Mouse (Mus musculus) lung, postnatal 4 days (tissue): ENCODE data around the gene Atp13a2.

ENCODE experiments used
- DNase-seq, 2 experiments: peaks; one replicate each; pipeline ENCODE4 v3.0.0; 2021

Gene Atp13a2

DNA sequence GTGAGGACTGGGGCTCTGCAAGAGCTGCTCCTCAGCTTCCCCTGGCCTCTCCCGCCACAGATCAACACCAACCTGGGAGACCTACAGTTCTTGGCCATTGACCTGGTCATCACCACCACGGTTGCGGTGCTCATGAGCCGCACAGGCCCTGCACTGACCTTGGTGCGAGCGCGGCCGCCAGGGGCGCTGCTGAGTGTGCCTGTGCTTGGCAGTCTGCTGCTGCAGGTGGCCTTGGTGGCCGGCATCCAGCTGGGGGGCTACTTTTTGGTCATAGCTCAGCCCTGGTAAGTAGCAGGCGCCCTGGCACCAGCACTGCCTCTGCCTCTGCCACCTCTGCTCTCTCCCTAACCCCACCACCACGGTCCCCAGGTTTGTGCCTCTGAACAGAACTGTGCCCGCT, 19.3 kb downstream of the Atp13a2 start:
- DNase-seq: peak in 1 of 2 experiments; percentile 51

DNA sequence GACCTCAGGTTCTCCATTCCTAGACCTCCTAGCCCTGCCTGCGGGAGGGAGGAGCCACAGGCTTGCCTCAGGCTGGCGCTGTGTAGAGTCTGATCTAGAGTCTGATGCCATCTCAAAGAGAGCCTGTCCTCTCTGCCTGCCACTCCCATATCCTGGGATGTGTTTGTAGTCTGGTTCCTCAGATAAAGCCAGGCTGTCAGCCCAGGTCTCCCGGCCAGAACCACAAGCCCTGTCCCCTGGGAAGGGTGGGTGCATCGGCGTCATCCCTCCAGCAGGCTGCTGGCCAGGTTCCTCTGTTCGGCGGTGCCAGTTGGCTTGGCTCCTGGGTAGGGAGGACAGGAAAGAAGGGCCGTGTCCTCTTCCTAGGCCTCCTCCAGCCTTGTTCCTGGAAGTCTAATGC, 21.4 kb downstream of the Atp13a2 start:
- DNase-seq: peak; percentile 81 to 90

DNA sequence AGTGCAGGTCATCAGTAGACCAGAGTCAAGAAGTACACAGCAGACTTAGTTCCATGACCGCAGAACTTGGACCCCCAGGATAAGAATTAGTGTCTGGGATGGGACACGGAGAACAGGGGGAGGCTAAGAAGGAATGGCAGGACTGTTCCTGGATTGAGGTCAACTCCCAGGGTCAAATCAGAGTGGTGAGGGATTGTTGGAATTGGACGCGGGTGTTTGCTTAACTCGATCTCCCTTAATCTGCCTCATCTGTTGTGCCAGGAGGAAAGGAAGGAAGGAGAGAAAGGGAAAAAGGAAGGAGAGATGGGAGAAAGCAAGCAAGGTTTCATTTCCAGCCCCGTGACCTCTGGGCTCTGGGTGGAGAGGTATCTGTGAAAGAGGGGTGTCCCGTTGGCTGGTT, 23.4 kb downstream of the Atp13a2 start, which contains the start of gene Mfap2:
Gene Mfap2 (plus strand): TSS at position 301 of the 400 bp plus-strand sequence.
- DNase-seq: no peak

DNA sequence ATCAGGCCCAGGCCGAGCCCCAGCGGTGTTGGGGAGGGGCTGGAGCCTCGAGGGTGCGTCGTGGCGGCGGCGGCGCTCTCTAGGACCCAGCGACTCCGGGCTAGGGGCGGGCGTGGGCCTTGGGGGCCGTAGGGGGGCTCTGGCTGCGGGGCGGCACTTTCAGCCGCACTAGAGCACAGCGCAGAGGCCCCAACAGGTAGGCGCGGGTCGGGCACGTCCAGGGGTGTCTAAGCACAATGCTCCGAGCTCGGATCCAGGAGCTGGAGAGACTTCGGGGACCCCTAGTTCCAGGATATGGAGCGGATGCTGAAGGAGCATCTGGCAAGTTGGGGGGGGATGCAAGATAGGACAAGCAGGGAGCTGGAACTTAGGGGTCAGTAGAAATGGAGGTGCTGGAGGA, 23.9 kb downstream of the Atp13a2 start:
- peak; percentile 67 to 78 for DNase-seq

DNA sequence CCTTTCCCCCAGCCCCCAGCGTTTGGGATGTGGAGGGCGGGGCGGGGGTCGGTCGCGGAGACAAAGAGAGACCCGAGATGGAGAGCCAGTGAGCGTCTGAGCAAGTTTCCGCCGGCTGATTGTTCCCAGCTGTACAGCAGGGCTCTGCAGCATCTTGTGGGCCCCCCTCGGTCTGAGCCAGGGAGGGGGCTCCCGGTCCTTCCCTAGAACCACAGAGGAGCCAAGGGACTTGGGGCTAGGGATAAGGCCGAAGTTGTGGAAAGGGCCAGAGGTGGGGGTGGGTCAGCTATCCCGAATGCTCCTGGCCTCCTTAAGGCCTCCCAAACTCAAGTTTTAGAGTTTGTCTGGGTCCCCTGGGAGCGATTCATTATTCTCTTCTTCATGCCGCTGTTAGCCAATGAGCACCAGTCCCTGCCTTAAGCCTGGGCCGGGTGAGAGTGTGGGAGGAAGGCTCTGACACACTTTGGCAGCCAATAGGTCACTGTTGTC, 24.3 kb downstream of the Atp13a2 start:
- DNase-seq: peak; percentile 58 to 78

DNA sequence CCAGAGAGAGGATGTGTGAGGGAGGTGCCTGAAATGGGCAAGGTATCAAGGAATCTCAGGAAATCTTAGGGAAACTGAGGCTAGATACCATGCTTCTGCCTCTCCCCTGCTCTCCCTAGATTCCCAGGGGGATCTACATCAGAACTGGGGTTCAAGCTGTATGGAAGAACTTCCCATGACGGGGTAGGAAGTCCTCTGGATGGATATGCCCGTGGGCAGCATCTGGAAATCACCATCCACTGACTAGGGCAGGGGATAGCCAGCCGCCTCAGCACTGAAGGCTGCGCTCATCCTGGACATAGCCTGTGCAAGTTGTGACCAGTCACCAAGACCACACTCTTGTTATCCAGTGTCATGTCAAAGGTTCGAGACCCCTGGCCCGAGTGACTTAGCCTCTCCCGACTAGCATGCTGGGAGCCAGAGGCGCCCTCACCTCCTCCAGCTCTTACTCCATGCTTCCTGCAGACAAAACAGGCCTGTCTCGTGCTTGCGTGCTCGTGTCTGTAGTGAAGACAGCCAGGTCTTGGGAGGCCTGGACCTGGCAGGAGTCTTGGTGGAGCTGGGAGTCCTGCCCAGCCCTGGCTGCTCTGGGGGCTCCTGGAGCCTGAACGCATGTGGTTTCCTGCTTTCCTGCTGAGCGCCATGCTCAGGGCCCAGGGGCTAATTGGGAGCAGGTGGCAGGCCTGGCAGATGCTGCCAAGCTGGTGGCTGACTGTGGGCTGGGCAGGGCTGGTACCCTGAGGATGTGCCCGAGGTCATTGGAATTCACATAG, 25.1 kb downstream of the Atp13a2 start:
- DNase-seq: peak in 1 of 2 experiments; percentile 48

DNA sequence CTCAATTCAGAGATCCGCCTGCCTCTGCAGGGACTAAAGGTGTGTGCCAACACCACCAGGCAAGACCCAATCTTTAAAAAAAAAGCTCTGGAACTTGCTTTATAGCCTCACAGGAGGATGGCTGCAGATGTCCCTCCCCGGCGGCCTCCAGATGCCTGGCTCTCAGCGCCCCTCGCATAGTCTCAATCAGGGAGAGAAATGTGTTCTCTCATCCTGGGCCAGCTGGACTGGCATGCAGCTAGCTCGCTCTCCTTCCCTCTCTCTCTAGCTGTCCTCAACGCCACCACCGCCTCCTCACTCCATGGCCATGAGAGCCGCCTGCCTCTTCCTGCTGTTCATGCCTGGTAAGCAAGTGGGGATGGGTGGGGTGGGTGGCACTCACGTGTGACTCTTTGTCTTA, 25.9 kb downstream of the Atp13a2 start:
- peak in 1 of 2 experiments; percentile 37 for DNase-seq

DNA sequence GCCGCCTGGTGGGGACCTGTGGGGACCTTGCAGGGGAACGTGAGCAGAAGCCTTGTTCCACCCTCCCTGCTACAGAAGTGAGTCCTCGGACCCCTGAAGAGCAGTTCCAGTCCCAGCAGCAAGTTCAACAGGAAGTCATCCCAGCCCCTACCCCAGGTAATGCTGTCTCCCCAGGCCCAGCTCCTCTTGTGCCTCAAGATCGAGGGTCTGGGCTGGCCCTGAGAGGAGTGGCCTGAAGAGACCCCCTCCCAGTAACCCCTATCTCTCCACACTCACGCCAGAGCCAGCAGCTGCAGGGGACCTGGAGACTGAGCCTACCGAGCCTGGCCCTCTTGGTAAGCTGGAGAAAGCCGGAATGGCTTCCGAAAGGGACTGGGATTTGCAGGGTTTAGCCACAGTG, 27.4 kb downstream of the Atp13a2 start:
- no peak for DNase-seq

DNA sequence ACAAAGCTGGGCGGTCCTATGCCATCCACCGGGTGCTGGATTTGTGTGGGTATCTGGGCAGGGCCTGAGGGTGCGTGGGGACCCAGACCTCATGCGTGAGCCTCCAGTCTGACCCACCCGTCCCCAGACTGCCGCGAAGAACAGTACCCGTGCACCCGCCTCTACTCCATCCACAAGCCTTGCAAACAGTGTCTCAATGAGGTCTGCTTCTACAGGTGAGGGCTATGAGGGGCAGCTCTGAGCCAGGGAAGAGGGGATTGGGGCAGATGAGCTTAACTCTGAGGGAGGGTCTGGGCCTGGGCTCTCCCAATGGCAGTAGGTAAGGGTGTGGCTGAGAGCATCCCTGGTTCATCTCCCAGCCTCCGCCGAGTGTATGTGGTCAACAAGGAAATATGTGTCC, 28.2 kb downstream of the Atp13a2 start:
- DNase-seq: no peak

DNA sequence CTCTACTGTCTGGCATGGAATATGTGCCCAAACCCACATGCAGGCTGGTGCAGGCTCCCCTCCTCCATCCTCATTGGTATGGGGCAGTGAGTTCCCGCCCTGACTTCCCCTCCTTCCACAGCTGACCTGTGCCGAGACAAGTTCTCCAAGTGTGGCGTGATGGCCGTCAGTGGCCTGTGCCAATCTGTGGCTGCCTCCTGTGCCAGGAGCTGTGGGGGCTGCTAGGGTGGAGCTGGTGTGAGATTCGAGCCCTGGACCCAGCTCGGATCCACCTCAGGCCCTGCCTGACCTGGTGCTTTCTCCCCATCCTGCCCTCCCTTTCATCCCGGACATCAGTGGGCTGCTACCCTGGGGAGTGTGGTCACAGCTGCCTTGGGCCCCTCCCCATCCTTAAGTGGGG, 28.7 kb downstream of the Atp13a2 start:
- peak in 1 of 2 experiments; percentile 52 for DNase-seq

DNA sequence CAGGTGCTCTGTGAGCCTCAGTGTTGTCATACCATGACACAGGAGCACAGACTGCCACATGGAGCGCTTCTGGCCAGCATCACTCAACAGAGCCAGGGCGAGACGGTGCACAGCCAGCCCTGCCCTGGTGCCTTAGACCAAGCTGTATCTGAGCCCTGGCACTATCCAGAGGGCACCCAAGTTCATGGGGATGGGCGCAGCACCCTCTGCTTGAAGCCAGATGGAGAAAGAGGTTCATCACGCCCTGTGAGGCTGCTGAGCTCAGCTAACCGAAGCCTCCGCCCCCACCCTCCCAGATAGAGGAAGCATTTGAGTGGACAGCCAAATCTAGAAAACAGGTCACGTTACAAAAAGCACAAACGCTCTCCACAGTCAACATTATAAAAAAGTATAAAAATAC, 29.6 kb downstream of the Atp13a2 start:
- peak in 1 of 2 experiments; percentile 39 for DNase-seq

DNA sequence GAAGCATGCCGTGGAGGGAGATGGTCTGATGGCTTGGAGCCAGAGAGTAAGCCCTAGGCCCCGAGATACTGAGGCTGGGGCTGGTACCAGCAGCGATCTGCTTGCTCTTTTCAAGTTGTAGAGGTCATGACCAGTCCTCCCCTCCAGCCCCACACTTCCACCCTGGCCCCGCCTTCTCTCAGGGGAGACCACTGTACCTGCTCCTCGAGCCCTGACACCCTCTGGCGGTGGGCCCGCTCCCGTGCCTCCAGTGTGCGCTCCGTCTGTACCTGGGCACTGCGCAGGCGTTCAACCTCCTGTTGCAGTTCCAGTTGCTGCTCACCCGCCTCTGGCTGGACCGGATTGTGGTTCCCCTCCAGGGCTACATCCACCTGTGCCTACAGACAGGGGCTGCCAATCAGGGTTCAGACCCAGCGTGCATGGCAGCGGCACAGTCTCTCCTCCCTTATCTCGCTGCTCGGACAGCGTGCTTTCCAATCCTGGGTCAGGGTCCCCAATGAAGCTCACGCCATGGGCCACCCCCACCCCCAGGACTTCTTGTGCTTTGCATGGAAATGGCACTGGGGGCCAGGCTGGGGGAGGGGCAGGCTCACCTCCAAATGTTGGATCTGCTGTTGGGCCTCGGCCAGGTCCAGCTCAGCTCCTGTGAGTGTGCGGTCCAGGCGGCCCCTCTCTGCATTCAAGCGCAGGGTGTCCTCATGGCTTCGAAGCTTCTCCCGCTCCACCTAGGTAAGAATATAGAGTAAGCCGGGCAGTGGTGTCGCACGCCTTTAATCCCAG, 31.2 kb downstream of the Atp13a2 start:
- no peak for DNase-seq

DNA sequence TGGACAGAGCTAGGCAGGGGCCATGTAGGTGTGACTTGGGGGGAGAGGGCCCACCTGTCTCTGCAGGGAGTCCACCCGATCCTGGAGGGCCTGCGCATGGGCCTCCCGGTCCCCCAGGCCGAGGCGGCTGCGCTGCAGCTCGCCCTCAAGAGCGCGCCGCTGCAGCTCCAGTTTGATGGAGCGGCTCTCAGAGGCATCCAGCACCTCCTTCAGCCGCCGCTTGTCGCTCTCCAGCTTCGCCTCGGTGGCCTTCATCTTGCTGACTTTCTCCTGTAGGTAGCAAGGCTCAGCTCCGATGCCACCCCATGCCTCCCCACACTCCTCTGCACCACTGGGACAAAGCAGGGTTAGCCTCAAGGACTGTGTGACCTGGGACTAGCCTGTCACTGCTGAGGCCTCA, 33.5 kb downstream of the Atp13a2 start:
- DNase-seq: no peak

DNA sequence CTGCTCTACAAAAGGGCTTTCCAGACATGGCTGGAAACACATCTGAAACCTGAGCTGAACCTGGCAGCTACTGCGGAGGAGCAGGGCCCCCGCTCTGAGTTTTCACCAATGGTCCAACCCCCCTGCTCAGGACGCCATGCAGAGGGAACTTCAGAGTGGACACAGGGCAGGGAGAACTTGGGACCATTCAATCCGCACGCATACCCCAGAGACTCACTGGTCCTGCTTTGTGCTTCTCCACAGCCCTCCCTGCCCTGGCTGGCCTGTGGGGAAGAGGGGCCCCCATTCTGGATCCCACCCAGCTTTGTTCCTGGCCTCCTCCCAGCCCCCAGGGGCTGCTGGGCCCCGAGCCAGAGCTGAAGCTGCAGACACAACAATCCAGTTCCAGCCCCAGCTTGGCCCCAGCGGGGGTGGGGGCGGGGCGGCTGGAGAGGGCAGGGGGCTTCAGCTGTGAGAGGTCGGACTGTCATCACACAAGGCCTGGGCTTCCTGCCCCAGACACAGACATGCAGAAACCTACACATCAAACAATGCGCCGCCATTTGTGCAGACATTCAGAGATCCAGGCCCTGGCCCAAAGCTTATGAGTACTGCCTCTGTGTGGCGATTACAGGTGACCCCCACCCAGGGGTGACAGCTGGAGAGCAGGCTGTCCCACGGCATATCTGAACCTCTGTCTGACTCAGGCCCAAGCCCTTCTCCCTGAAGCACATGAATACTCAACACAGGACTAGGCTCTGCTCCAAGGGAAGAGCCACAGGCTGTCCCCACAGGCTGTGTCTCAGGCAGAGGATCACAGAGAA, 34.3 kb downstream of the Atp13a2 start:
- DNase-seq: peak; percentile 85 to 93

DNA sequence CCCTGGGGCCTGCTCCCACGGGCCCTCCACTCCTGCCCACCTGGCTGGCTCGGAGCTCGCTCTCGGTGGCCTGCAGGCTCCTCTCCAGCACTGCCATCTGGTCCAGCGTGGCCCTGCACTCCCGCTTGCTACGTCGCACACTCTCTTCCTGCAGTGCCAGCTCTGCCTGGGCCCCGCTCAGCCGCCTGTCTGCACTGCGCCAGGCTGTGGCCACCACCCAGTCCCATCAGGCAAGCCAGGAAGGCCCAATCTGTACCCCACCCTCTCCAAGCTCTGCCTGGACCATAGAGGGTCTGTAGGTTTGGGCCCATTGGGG, 34.9 kb downstream of the Atp13a2 start:
- DNase-seq: peak in 1 of 2 experiments; percentile 53

DNA sequence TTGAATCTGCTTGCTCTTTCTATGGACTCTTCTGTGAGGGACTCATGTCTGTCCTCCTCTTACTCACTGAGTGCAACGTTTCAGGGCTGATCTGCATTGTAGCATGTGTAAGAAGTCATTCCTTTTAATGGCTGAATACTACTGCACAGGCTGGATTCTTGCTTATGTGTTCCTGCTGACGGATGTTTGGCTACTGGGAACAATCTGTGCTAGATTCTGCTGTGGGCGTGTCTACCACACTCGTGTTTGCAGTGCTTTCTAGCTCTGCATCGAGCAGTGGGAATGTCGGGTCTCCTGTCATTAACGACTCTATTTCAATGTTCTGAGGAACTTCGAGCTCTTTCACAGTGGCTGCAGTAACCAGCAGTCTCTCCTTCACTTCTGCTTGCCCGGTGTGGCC, 37.4 kb downstream of the Atp13a2 start:
- no peak for DNase-seq

DNA sequence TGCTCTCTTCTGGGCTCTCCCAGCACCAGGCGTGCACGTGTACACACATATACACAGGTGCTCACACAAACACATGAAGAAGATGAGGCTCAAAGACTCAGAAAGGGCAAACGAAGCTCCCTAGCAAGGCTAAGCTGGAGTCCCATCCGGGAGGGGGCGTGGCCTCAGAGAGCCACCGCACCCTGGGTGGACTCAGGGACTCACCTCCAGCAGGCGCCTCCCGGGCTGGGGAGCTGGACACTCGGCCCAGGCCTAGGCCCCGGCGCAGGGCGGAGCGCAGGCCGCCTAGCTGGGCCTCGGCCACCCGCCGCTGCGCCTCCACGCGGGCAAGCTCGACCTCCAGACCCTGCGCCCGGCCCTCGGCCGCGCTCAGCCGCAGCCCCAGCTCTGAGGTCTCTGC, 38.3 kb downstream of the Atp13a2 start:
- no peak for DNase-seq

DNA sequence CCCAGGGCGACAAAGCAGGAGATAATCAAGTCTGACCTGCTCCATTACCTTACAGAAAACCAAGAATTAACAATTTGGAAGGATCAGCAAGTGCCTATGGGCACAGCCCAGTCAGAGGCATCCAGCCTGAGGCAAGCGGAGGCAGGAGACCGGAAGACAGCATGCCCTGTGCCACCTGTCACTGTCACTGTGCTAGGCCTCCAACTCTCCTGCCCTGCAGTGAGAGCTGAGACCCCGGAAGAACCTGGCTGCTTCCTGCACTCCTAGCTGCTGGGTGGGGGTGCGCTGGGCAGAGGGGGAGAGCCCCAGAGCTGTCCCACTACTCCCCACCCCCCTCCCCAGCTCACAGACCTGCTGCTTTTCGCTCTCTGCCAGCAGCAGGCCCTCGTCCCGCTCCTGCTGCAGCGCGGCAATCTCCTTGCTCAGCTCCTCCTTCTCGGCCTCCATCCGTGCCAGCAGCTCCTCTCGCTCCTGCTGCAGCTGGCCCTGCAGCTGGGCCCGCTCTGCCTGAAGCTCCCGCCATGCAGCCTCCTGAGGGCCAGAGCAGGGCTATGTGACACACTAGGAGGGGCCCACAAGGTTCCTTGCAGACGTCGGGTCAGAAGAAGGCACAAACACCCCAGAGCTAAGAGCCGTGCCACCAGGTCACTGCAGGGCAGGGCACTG, 44.0 kb downstream of the Atp13a2 start:
- DNase-seq: no peak

DNA sequence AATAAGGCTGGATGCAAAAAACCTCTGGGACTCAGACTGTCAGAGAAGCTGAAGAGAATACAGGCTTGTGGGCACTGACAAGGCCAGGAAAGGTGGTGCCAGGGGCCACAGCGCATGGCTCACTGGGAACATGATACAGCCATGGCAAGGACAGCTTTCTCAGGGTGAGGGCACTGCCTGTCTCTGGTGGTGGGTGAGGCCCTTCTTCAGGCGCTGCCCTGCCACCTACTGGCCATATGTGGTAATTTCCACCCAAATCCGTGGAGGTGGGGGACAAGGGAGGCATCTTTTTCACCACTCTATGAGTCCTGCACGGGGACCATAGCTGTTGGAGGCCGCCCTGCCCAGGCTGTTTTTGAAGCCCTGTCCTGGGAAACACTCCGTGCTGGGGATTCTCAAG, 45.1 kb downstream of the Atp13a2 start:
- DNase-seq: peak; percentile 79 to 87

DNA sequence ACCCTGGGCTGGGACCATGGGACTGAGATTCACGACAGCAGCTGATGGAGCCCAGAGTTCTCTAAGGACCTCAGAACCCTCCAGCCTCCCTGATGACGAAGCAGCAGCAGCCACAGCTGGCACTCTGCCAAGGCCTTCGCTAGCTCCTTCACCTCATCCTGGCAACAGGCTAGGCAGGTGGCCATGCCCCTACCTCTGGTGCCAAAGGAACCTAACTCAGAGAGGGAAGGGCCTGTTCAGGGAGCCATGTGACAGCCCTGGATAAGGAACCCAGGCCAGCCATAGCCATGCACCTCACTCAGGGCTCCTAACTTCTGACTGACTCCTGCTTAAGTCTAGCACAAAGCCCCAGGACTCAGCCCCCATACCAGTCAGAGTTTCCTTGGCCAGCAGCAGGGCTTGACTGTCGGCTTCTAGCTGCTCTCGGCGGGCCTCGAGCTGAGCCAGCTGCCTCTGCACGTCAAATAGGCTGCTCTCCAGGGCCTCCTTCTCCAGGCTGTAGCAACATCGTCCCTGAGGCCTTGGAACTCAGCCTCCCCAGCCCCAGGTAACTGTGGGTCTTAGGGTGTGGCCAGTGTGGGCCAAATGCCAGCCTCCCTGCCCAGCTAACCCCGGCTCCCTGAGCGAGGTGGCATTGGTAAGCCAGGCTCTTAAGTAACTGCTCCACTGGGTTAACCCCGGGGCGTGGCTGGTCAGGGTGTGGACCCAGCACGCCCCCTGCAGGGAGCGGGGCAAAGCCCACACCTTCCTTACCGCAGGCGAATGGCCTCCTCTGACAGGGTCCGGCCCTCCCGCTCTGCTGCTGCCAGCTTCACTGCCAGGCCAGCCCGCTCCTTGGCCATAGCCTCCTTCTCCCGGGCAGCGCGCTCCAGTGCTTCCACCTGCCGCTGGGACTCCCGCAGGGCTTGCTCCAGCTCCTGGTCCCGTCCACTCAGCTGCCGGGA, 47.2 kb downstream of the Atp13a2 start:
- peak; percentile 66 to 80 for DNase-seq

DNA sequence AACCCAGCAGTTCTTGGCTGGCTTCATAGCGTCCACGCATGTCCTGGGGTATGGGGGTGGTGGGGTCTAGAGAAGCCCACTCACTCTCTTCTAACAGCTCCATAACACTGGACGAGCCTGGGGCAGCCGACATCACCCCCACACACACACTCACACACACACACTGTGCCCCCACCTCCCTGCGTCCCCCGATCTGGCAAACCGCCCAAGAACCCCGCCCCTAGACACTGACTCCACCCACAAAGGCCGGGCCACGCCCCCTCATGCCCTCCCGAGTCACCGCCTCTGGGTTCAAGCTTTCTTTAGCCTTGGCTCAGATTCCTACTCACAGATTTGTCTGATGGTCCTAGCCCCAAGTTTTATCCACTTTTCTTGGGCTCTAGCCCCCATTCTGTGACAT, 54.4 kb downstream of the Atp13a2 start:
- peak in 1 of 2 experiments; percentile 44 for DNase-seq
